Mouse (Mus musculus) forebrain, embryonic 11.5 days (tissue): ENCODE measurements around the gene Gimap8. TPM values are rescaled to one million over a fixed set of nuclear protein-coding genes. Genes with fewer than 3 reads are reported as not detected.

Experiments used
- ATAC-seq: fragments of 200-750 bp; cut with Nextera tagmentation; replicated peaks from 2 replicates; pipeline ENCODE4 v1.8.0; 2017; ENCODE audit warnings: moderate TSS enrichment; ENCODE audit not compliant: low FRiP score
- DNase-seq: peaks from one replicate; pipeline ENCODE4 v3.0.0-alpha.2; 2017; ENCODE audit warnings: low spot score
- H3K27ac ChIP-seq: fragments of 300-500 bp; sonication (generic); 2 replicates; pipeline ENCODE4 v1.5.1; 2014; ENCODE audit warnings: low read depth, low read length
- H3K27me3 ChIP-seq: fragments of 300-500 bp; sonication (generic); 2 replicates; pipeline ENCODE4 v1.6.1; 2014; ENCODE audit warnings: mild to moderate bottlenecking, low read length, mixed read lengths; ENCODE audit not compliant: control insufficient read depth, insufficient read depth
- H3K36me3 ChIP-seq: fragments of 300-500 bp; sonication (generic); 2 replicates; pipeline ENCODE4 v1.6.1; 2014; ENCODE audit warnings: mild to moderate bottlenecking, low read length, moderate library complexity, mixed read lengths; ENCODE audit not compliant: control insufficient read depth, insufficient read depth
- H3K4me1 ChIP-seq: fragments of 300-500 bp; sonication (generic); replicated peaks from 2 replicates; pipeline ENCODE4 v1.6.1; 2014; ENCODE audit warnings: low read length, mixed read lengths; ENCODE audit not compliant: control insufficient read depth, insufficient read depth
- H3K4me2 ChIP-seq: fragments of 300-500 bp; sonication (generic); 2 replicates; pipeline ENCODE4 v1.6.1; 2014; ENCODE audit warnings: low read depth, mild to moderate bottlenecking, low read length, moderate library complexity, mixed read lengths; ENCODE audit not compliant: severe bottlenecking
- H3K4me3 ChIP-seq: fragments of 300-500 bp; sonication (generic); 2 replicates; pipeline ENCODE4 v1.5.1; 2014; ENCODE audit warnings: low read depth, low read length
- H3K9ac ChIP-seq: fragments of 300-500 bp; sonication (generic); 2 replicates; pipeline ENCODE4 v1.6.1; 2014; ENCODE audit warnings: low read length
- H3K9me3 ChIP-seq: fragments of 300-500 bp; sonication (generic); 2 replicates; pipeline ENCODE4 v1.6.1; 2016; ENCODE audit warnings: low read length, mixed read lengths; ENCODE audit not compliant: control insufficient read depth
- WGBS: fragments of 180-500 bp; shearing (Covaris S2); extraction: QIAGEN DNeasy Blood & Tissue Kit; methylation state at CpG from one replicate; pipeline ENCODE4 v1.1.7; 2014; 5-methylcytosine and 5-hydroxymethylcytosine counted together
- polyA plus RNA-seq: library from polyadenylated mRNA; unstranded; fragments of >200 nt; fragmentation: Nextera tagmentation; extraction: Ambion mirVana; gene quantifications from 2 replicates; pipeline ENCODE4 v1.2.1, GENCODE M21; 2014

Gene Gimap8
- 0.16 and 0.31 TPM in 2 replicates for polyA plus RNA-seq

- no peak within 1 kb of the TSS for H3K4me2 ChIP-seq
These were observed at the start of gene Gimap8 for GRCm38 (mm10) chr6:48646995-48647394. Gene Gimap8 (plus strand): TSS chr6:48647234.

GRCm38 (mm10) chr6:48600594-48600993 lies 46.4 kb upstream of the Gimap8 start:
- ATAC-seq: no peak
- Histone ChIP-seq H3K27ac (no peak overlapping the region), H3K4me1 (peaks cover 6% of the 10 kb centered on the region), H3K9ac (no peak overlapping the region), H3K36me3 (peaks cover 25% of the 10 kb centered on the region), H3K9me3 (peaks cover 11% of the 10 kb centered on the region), H3K27me3 (no peaks in the 10 kb centered on the region), H3K4me2 (no peak overlapping the region), H3K4me3 (no peak overlapping the region)
- 88% methylated on average over 1 of the region's 1 CpGs for WGBS
- DNase-seq: no peak

More at GRCm38 (mm10) chr6:48646995-48647394, at the start of gene Gimap8:
- Histone ChIP-seq H3K9me3 (no peaks in the 10 kb centered on the region), H3K4me1 (no peaks in the 10 kb centered on the region), H3K36me3 (no peaks in the 10 kb centered on the region), H3K9ac (no peak within 1 kb of the TSS), H3K27me3 (no peaks in the 10 kb centered on the region), H3K27ac (no peak within 1 kb of the TSS), H3K4me3 (no peak within 1 kb of the TSS)
- WGBS: 53% methylated on average over 3 of the region's 3 CpGs
- DNase-seq: no peak
- ATAC-seq: no peak

- peak; percentile 98 for DNase-seq
- Histone ChIP-seq H3K27me3 (no peaks in the 10 kb centered on the region), H3K4me1 (peaks cover 6% of the 10 kb centered on the region), H3K36me3 (peaks cover 20% of the 10 kb centered on the region), H3K4me2 (peak within 1 kb of the TSS; percentile 89), H3K9me3 (peaks cover 8% of the 10 kb centered on the region), H3K4me3 (peak within 1 kb of the TSS; percentile 69), H3K27ac (peak within 1 kb of the TSS; percentile 64), H3K9ac (peak within 1 kb of the TSS; percentile 93)
- 5% methylated on average over 42 of the region's 42 CpGs for WGBS
- ATAC-seq: peak; percentile 100
These were observed 45.6 kb upstream of the Gimap8 start, which contains the start of gene Zfp775 for GRCm38 (mm10) chr6:48601271-48602079. Gene Zfp775 (plus strand): TSS chr6:48602063.

GRCm38 (mm10) chr6:48602080-48602741 lies 44.8 kb upstream of the Gimap8 start:
- H3K9me3 ChIP-seq: peaks cover 1% of the 10 kb centered on the region
- ATAC-seq: peak; percentile 80
- no peak for DNase-seq
- peak overlapping the region; percentile 59 for H3K27ac ChIP-seq
- peak overlapping the region; percentile 93 for H3K9ac ChIP-seq
- H3K4me2 ChIP-seq: peak overlapping the region; percentile 89
- peaks cover 12% of the 10 kb centered on the region for H3K36me3 ChIP-seq
- 2% methylated on average over 28 of the region's 28 CpGs for WGBS
- no peaks in the 10 kb centered on the region for H3K27me3 ChIP-seq
- peaks cover 6% of the 10 kb centered on the region for H3K4me1 ChIP-seq
- H3K4me3 ChIP-seq: peak overlapping the region; percentile 69

GRCm38 (mm10) chr6:48608124-48608523 lies 38.9 kb upstream of the Gimap8 start:
- Histone ChIP-seq H3K27me3 (no peaks in the 10 kb centered on the region), H3K27ac (no peak overlapping the region), H3K4me2 (no peak overlapping the region), H3K4me3 (no peak overlapping the region), H3K9me3 (no peaks in the 10 kb centered on the region), H3K9ac (no peak overlapping the region), H3K4me1 (no peaks in the 10 kb centered on the region), H3K36me3 (no peaks in the 10 kb centered on the region)
- no peak for DNase-seq
- WGBS: 62% methylated on average over 2 of the region's 2 CpGs
- no peak for ATAC-seq

- H3K36me3 ChIP-seq: no peaks in the 10 kb centered on the region; the same call in 1 of the 2 replicates
- no peaks in the 10 kb centered on the region for H3K27me3 ChIP-seq
- 67% methylated on average over 7 of the region's 7 CpGs for WGBS
- H3K4me1 ChIP-seq: no peaks in the 10 kb centered on the region
- ATAC-seq (no peak), DNase-seq (no peak)
- no peak overlapping the region for H3K4me2 ChIP-seq
- no peaks in the 10 kb centered on the region for H3K9me3 ChIP-seq
- H3K27ac ChIP-seq: no peak overlapping the region
- no peak overlapping the region for H3K9ac ChIP-seq
- no peak overlapping the region for H3K4me3 ChIP-seq
These were observed 37.5 kb upstream of the Gimap8 start for GRCm38 (mm10) chr6:48609512-48609911.

- Histone ChIP-seq H3K27me3 (no peaks in the 10 kb centered on the region), H3K36me3 (no peaks in the 10 kb centered on the region; the same call in 1 of the 2 replicates), H3K9ac (no peak overlapping the region), H3K27ac (no peak overlapping the region), H3K9me3 (no peaks in the 10 kb centered on the region), H3K4me1 (no peaks in the 10 kb centered on the region), H3K4me2 (no peak overlapping the region), H3K4me3 (no peak overlapping the region)
- no peak for ATAC-seq
- WGBS: 86% methylated on average over 3 of the region's 3 CpGs
- DNase-seq: no peak
These were observed 36.4 kb upstream of the Gimap8 start for GRCm38 (mm10) chr6:48610657-48611056.

GRCm38 (mm10) chr6:48613464-48613863 lies 33.6 kb upstream of the Gimap8 start:
- ATAC-seq (no peak), DNase-seq (no peak)
- no peaks in the 10 kb centered on the region for H3K4me1 ChIP-seq
- H3K4me3 ChIP-seq: no peak overlapping the region
- no peaks in the 10 kb centered on the region for H3K27me3 ChIP-seq
- no peaks in the 10 kb centered on the region; the same call in 1 of the 2 replicates for H3K36me3 ChIP-seq
- H3K27ac ChIP-seq: no peak overlapping the region
- no peaks in the 10 kb centered on the region for H3K9me3 ChIP-seq
- 87% methylated on average over 4 of the region's 4 CpGs for WGBS
- no peak overlapping the region for H3K4me2 ChIP-seq
- no peak overlapping the region for H3K9ac ChIP-seq
